Mouse (Mus musculus) small intestine, adult 2 months (tissue): ENCODE measurements at regions not wholly inside any gene's neighbourhood (a gene's known extent, or its start where the extent isn't known, plus 50 kb on each side); places are given as distances from the start of the nearest gene placed in this dataset.

Source experiments
- CTCF ChIP-seq: fragments of 200-500 bp; IDR thresholded peaks from 2 replicates; pipeline ENCODE4 v1.5.1; 2012; ENCODE audit warnings: low read depth, mild to moderate bottlenecking, control low read depth, inconsistent platforms, low read length, moderate library complexity, mixed read lengths; ENCODE audit not compliant: insufficient replicate concordance, insufficient read length; ENCODE audit errors: extremely low read depth
- POLR2A ChIP-seq: fragments of 200-500 bp; IDR thresholded peaks from 2 replicates; pipeline ENCODE4 v1.6.1; 2012; ENCODE audit warnings: low read depth, mild to moderate bottlenecking, control low read depth, inconsistent platforms, low read length, moderate library complexity

GRCm38 (mm10) chr11:114360321-114360720 lies 293.5 kb upstream of the Sdk2 start:
- TF ChIP-seq CTCF (no peak), POLR2A (no peak)
